Mouse (Mus musculus): ENCODE results near the gene Zbed5. TPM values are rescaled to one million over a fixed set of nuclear protein-coding genes. Genes with fewer than 3 reads are reported as not detected.
"Not testable (repeated sequence)": the region's sequence is repeated elsewhere in the genome, so short reads cannot be mapped to it uniquely, and the experiment has no call there.

Zbed5 gene
- total RNA-seq, 2 experiments from 2014 or later, result 4.7 to 5.6 TPM

DNA sequence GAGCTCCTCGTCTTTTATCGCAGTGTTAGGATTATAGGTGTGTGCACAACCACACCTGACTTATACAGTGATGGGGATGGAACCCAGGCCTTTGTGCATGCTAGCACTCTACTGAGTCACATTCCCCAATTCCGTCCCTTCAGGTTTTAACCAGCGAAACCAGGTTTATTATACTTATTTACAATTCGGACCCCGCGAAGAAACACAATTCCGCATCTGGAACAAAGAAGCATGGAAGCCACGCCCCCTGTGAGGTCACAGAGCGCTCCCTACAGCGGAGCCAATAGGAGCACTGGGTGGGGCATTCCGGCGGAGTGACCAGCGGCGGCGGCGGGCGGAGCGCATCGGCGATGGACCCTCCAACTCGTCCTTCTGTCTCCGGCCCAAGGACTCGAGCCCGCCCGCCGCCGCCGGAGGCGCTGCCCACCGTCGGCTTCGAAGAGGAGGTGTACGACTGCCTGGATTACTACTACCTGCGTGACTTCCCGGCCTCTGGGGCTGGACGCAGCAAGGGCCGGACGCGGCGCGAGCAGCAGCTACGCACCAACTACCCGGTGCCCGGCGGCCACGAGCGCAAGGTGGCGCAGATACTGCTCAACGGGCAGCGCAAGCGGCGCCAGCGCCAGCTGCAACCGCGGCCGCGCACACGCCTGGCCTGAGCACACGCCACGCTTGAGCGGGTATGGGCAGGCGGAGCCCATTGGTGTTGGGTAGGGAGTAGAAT, 12.9 kb downstream of the Zbed5 start, which contains the start of gene Nupr1l:
TSS of gene Nupr1l (plus strand) at position 299 of the 724 bp plus-strand sequence.
- DNase-seq (ENCODE audit: low spot score in 2 of 2), result peak; percentile 83 to 90

DNA sequence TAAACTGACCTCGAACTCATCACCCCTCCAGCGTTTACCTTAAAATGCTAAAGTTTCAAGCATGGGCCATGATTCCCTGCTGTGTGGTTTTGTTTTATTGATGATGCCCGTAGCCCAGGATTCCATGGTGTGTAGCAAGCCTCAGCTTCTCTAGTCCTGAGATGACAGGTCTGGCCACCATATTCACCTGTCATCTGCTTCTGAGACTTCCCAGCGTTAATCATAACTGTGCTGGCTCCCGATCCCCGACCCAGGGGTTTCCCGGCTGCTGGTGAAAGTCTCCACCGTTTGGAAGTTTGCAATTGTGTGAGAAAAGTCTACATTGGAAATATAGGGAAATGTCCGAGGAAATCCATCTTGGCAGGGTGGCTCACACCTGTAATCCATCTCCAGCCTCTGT, 13.6 kb downstream of the Zbed5 start:
- no peak for DNase-seq (ENCODE audit: low spot score in 2 of 2)

DNA sequence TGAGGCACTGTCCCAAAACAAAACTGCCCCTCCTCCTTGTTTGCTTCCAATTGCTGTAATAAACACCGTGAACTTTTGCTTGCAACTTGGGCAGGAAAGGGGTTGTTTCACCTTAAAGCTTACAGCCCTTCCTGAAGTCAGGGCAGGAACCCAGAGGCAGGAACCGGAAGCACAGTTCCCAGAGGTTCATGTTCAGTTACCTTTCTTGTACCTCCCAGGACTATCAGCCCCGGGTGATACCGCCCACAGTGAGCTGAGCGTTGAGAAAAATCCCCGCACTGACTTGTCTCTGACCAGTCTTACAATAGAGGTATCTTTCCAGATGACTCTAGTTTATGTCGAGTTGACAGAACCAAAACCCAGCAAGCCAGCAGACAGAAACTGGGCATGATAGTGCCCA, 14.1 kb downstream of the Zbed5 start:
- no peak for DNase-seq (ENCODE audit: low spot score in 2 of 2)

DNA sequence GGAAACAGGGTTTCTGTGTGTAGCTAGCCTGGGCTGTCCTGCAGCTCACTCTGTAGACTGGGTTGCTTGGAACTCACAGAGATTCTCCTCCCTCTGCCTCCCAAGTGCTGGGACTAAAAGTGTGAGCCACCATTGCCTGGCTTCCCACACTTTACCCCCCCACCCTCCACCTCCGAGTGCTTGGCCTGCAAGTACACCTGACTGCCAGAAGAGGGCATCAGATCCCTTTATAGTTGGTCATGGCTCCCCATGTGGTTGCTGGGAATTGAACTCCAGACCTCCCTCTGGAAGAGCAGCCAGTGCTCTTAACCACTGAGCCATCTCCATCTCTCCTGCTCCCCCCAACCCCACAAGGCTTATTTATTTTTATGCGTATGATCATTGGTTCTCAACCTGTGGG, 18.5 kb downstream of the Zbed5 start:
- DNase-seq (ENCODE audit: low spot score in 2 of 2), result no peak

DNA sequence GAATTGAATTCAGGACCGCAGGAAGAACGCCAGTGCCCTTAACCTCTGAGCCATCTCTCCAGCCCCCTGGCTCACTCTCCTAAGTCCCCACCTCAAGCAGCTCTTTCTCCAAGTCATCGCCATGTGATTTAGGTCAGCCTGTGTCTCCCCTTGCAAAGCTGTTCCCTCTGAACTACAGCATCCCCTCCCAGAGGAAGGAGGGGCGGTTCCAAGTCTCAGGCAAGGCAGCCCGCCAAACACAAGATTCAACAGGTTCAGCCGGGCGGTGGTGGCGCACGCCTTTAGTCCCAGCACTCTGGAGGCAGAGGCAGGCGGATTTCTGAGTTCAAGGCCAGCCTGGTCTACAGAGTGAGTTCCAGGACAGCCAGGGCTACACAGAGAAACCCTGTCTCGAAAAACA, 20.0 kb downstream of the Zbed5 start:
- DNase-seq (ENCODE audit: low spot score in 2 of 2), result not testable (repeated sequence)

DNA sequence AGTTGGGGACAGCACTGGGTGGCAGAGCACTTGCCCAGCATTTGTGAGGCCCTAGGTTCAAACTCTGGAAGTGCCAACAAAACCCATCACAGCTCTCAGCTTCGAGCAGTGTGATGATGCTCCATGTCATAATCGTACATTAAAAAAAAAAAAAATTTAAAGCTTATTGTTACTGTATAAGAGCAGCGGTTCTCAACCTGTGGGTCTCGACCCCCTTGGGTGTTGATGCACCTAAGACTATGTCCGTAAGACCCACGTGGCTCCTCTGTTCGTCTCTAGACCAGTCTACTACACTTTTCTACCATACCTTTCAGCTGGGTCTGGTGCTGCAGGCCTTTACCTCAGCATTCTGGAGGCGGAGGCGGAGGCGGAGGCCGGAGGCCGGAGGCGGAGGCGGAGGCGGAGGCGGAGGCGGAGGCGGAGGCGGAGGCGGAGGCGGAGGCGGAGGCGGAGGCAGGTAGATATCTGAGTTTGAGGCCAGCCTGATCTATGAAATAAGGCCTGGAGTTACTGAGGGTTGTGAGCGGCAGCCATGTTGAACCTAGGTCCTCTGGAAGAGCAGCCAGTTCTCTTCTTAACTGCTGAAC, 22.6 kb downstream of the Zbed5 start:
- DNase-seq (ENCODE audit: low spot score in 2 of 2), result no peak

DNA sequence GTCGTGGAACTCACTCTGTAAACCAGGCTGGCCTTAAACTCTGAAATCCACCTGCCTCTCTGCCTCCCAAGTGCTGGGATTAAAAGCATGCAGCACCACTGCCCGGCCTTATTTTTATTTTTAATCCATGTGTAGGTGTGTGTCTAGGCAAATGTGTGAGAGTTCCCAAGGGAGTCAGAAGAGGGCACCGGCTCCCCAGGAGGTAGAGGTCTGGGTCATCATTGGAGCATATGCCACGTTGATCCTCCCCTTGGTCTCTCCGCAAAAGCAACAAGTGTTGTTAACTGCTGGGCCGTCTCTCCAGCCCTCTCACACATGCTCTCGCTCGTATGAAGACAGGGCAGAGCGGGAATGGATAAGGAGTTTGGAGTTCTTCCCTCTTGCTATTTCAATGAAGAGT, 23.2 kb downstream of the Zbed5 start:
- DNase-seq (ENCODE audit: low spot score in 2 of 2), result no peak

DNA sequence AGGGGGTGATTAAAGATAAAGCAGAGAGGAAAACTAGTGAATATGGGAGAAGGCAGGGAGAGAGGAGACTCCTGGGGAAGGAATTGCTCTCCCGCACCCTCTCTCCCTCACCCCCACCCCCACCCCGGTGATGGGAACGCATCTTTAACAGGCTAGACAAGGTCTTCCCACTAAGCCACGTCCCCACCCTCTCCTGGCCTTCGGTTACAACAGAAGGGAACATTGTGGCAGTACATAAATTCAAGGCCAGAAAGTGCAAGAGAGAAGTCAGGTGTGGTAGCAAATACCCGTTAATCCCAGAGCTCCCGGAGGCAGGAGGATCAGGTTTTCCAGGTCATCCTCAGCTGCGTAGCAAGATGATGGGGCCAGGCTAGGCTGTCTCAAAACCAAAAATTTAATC, 23.8 kb downstream of the Zbed5 start:
- no peak for DNase-seq (ENCODE audit: low spot score in 2 of 2)

DNA sequence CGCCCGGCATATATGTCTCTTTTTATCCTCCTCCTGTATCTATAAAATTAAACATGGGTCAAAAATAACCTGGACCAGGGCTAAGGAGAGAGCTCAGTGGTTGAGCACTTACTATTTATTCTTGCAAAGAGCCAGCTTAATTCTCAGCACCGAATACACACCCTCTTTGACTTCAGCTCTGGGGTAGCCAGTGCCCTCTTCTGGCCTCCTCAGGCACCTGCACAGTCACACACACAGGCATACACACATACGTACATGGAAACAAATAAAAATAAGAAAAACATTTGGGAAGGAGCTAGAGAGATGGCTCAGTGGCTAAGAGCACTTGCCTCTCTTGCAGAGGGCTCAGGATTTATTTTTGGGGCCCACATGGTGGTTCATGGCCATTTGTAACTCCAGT, 26.4 kb downstream of the Zbed5 start:
- no peak for DNase-seq (ENCODE audit: low spot score in 2 of 2)

DNA sequence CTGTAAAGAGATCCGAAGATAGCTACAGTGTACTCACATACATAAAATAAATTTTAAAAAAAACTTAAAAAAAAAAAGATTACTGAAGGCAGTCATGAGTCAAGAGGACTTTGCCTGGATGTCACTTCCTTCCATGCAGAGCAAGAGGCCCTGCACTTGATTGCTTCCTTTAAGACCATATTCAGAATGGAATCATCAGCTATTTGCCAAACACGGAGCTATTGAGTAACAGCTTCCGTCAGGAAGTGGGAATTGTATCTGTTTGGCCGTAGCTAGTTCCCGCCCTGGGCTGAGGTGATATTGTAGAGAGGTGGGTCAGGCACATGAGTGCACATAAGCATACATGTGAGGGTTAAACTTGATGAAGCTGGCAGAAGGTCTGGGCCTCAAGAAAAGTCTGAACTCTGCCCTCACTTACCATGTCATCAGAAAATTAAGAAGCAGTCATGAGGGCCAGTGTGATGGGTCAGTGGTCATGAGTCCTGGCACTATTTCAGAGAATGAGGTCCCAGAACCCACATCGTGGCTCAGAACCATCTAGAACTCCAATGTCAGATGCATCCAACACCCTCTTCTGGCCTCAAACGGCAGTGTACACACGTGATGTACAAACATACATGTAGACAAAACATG, 29.4 kb downstream of the Zbed5 start:
- no peak for DNase-seq (ENCODE audit: low spot score in 2 of 2)

DNA sequence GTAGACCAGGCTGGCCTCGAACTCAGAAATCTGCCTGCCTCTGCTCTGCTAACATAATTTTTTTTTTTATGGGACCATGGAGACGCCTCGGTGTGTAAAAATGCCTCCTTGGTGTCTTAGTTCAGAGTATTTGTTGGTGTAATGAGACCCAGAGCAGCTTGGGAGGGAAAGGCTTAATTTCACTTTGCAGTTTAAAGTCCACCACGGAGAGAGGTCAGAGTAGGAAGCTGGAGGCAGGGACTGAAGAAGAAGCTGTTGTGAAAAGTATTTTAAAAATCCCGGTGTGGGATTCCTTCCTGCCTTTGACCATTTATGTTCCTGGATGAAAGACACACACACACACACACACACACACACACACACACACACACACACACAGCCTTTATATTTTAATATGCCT, 30.4 kb downstream of the Zbed5 start:
- DNase-seq (ENCODE audit: low spot score in 2 of 2), result no peak

DNA sequence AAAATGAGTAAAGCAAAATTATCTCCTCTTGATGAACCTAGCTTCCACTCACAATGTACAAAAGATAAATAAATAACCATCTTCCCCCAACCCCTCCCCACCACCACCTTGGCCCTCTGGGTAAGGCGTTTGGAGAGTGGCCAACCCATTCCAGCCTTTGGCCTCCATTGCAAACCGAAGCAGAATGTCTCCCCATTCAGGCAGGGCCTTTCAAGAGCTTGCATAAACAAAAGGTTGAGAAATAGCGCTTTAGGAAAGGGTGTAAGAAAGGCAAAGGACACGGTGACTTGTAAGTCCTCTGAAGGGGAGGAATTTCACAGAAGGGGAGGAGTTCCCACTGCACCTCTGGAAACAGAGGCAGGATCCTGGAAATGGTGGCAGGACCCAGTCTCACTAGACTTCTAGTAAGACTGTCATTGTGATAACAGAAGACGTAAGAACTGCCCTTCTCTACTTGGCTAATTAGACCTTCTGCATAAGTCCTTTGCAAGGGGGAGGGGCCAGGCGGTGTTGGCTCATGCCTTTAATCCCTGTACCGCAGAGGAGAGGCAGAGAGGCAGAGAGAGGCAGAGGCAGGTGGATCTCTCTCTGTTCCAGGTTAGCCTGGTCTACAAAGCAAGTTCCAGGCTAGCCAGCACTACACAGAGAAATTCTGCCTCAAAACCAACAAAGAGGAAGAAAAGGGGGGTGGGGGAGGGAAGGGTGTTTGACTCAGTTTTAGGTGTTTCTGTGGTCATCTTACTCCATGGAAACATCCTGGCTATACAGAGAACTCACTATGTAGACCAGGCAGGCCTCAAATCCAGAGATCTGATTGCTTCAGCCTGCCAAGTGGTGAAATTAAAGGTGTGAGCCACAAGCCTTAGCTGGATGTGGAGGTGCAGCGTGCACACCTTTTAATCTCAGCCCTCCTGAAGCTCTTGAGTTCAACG, 34.7 kb downstream of the Zbed5 start:
- no peak for DNase-seq (ENCODE audit: low spot score in 2 of 2)

DNA sequence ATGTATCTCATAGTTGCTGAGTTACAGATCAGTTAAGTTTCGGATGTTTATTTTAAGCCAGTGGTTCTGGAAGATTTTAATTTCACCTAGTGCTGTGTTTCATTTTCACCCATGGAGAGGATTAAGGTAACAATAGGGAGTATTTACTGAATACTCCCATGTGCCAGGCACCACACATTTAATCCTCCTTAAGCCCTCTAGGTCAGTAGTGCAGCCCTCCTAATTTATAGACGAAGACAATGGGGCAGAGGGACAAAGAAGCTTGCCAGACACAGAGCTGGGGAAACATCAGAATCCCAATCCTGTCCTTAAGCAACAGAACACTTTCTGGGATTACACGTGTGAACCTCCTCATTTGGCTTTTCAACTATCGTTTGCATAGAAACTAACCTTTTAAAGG, 41.4 kb downstream of the Zbed5 start:
- no peak for DNase-seq (ENCODE audit: low spot score in 2 of 2)

DNA sequence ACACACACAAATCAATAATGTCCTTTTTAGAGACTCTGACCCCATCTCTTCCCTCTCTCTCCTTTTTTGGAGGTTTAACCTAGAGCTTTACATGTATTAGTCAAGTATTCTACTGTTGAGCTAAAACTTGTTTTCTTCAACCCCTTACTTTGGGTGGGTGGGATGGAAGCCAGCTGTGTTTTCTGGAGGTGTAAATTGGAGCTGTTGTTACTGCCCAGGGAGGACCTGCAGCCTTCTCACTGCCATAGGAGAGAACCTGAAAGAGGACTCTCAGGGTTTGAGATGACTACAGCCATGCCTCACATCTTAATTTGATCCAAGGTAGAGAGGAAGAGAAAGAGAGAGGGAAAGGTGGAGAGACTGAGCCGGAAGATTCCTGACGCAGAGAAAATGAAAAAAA, 44.8 kb downstream of the Zbed5 start:
- no peak for DNase-seq (ENCODE audit: low spot score in 2 of 2)

DNA sequence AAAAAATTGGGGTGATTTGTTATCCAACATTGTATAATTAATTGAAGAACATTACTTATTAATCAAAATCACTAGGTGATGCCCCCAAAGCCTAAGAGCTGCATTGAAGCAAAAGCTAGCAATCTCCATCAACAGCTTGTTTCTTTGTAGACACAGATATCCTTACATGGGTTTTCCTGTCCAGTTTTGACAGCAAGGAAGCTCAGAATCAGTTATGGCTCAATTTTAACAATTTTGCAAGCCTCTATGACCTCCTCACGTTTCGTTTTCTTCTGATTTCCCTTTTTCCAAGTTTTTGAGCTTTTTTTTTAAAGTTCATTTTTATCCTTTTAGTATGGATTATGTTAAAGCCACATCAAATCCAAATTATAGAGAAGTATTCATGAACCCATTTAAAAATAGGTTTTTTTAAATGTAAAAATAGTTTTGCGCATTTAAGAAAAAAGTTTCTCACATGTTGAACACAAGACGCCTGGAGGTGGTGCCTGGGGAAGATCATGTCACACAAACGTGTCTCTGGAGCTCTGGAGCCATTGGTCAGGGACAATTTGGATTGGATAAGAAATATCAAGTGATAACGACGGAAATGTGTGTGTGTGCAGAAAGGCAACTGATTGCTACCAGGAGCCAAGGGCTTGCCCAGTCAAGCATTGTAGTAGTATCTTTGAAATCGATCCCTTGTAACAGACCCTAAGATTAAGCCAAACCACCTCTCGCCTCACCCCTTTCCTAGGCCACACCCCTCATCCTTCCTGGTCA, 45.4 kb downstream of the Zbed5 start:
- no peak for DNase-seq (ENCODE audit: low spot score in 2 of 2)

DNA sequence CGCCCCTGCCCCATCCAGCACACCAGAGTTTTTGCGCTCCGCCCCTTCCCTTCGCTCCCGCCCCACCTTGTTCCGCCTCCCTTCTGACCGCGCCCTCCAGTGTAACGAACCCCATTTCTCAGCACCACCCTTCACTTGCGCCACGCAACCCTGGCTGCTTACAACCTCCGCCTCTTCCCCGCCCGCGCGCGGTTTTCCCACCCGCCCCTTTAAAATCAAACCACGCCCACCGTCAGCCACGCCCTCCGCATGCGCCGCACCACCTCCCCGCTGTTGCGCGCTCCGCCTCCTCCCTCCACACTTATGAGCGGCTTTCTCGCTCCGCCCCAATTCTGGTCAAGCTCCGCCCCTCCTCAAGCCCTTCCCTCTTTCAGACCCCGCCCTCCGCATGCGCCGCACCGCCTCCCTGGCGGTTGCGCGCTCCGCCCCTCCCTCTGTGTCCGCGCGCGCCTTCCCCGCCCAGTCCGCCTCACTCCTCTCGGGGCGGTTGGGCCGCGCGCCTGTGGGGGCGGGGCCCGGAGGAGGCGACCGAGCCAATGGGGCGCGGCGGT, 46.0 kb downstream of the Zbed5 start, which contains the start of gene Vkorc1l1:
TSS of gene Vkorc1l1 (plus strand) at position 476 of the 551 bp plus-strand sequence.
- peak; percentile 99 for DNase-seq (ENCODE audit: low spot score in 2 of 2)

DNA sequence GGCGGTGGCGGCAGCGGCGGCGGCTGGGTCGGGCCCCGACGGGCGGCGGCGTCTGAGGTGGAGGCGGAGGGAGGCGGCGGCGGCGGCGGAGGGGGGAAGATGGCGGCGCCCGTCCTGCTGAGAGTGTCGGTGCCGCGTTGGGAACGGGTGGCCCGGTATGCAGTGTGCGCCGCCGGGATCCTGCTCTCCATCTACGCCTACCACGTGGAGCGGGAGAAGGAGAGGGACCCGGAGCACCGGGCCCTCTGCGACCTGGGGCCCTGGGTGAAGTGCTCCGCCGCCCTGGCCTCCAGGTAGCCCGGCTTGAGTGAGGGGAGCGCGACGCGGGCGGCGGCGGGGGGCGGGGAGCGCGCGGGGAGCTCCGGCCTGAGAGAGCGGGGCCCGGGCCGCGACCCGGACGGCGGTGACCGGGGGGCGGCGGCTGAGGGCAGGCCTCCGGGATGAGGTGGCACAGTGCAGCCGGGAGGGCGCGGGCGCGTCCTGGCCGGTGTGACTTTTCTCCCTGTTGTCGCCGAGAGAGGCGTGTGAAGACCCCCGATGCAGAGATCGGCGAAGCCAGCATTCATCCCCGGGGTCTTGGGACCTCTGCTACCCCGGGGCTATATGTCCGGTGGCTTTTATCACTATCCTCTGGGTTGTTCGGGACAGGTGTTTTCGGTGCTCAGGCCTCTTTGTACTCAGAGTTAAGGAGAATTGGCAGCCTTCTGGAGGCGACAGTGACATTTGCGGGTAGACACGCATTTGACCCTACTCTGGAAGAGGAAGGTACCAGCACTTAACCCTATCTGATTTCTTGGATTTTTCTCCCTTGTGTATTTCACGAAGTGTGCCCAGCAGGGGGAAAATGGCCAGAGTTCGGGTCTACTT, 46.8 kb downstream of the Zbed5 start:
- peak; percentile 29 to 57 for DNase-seq (ENCODE audit: low spot score in 2 of 2)

DNA sequence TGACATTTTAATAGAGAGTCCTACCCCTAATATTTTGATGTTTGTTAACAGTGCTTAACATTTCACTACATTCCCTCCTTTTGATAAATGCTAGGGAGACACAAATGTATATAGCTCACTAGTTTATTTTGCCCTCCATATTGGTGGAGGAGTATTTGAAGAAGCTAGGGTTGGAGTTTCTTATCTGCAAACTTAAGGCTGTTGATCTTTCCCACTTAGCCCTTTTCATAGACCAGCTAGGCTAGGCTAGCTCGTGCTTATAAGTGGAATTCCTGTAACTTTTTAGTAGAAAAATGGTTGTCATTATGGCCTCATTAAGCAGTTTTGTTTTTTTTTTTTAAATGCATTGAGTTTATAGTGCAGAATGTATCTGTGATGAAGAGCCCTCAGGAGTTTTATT, 47.9 kb downstream of the Zbed5 start:
- DNase-seq (ENCODE audit: low spot score in 2 of 2), result no peak

DNA sequence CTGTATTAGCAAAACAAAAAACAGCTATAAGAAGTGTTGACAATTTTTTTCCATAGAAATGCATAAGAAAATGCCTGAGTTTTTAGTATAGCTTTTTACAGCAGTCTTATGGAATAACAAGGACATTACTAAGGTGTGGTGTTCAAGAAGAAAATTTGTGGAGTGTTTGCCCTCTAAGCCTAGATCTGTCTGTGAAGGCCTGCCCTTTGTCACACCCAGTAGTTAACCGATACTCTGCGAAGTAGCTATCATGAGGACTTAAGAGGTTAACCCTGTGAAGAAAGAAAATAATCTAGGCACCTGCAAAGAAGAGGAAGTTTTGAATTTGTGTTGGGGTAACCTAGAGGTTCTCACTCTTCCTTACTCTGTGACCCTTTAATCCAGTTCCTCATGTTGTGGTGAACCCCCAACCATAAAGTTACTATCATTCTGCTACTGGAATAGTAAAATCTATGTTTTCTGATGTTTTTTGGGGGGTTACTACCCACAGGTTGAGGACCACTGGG, 52.1 kb downstream of the Zbed5 start:
- DNase-seq (ENCODE audit: low spot score in 2 of 2), result no peak
